Mouse (Mus musculus) liver (tissue): Measurements from ENCODE around the gene Barx1.

ENCODE experiments used
- DNase-seq: peaks from one replicate; pipeline ENCODE4 v3.0.0-alpha.2; 2020; ENCODE audit warnings: mixed read lengths

The Barx1 gene

DNA sequence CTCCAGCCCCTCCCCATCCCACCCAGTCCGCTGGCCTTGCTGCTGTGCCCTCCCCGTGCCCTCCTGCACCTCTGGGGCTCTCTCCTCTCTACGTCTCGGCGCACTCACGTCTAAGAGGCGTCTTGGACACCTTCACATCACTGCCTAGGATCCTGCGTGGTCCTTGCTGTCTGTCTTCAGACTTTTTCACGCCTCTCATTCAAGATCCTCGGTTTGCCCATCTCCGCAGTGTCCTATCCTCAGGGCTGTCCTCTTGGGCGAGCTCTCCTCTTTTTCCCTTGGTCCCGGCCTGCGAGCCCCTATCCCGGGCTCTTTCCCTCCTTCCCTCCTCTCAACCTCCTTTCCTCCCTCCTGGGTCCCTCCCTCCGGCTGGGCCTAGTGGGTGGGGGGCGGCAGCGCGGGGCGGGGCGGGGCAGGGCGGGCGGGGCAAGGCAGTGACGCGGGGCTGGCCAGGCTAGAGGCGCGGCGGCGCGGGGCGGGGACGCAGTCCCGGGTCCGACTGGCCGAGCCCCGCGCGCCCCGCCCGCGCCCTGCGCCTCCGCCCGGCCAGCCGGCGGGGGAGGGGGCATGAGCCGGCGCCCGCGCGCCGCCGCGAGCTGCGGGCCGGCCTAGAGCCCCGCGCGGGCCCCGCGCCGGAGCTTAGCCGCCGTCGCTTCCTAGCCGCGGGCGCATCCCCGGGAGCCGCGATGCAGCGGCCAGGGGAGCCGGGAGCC, at the start of gene Barx1:
Gene Barx1 (plus strand): TSS at position 568 of the 713 bp plus-strand sequence.
- DNase-seq, result no peak

DNA sequence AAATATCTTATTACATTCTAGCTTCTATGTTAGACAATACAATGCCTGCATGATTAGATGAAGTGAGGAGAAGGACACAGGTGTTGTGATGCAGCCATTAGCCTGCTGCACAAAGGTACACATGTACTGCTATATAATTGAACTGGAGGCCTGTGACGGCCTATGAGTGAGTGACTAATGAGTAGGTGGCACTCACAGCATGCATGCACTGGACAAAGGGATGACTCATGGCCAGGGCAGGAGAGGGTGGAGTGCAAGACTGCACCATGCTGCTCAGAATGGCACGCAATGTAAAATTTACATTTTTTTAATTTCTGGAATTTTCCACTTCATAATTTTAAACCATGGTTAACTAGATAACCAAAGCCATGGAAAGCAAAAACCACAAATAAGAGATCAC, 48.3 kb upstream of the Barx1 start:
- DNase-seq, result no peak

DNA sequence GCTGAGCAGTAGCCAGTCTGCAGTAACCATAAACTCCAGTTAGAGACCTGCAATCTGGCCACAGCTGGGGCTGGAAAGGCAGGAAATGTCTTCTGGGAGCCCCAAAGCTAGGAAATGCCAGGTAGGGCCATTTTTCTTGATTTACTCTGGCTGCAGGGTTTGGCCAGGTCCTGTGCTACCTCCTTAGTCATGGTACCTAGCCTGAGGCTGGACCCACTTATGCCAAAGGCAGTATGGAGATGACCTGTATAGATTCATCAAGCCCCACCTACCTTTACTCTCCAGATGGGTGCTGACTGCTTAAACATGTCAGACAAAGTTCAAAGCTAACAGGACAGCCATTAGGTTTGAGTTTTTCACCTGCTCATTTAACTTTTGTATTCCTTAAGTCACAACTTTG, 45.0 kb upstream of the Barx1 start:
- DNase-seq, result no peak

DNA sequence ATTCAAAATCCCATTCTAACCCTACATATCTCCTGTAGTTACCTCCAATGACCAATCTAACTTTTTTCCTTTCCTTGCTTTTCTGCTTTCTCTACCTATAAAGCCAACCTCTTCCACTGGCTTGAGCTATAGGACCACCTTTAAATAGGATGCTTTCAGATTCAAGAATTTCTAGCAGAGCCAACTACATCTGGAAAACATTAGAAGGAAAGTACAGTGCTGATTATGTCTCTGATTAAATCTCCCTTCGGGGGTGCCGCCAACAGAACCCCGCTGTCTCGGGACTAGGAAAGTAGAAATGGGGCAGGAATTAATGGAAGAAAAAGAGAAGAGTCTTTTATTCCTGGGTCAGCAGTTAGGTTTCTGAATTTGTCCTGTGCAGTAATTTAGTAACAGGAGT, 43.9 kb upstream of the Barx1 start:
- DNase-seq, result no peak

DNA sequence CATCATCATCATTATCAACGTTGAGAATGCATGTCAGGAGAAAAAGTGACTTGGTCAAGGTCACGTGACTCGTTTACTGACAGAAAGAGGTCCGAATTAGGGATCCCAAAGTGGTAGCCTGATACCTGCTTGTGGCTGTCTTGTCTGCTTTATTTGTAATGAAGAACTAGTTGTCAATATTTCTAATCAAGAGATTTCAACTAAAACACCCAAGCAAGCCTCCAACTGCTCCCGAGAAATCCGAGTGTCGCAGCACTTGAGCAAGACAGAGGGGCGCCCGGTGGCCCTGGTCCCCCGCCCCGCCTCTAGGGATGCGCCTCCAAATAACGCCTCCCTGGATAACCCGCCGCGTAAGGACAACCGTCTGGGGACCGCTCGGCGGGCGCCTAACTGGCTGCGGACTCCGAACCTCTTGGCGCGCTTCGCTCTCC, 37.8 kb upstream of the Barx1 start:
- no peak for DNase-seq

DNA sequence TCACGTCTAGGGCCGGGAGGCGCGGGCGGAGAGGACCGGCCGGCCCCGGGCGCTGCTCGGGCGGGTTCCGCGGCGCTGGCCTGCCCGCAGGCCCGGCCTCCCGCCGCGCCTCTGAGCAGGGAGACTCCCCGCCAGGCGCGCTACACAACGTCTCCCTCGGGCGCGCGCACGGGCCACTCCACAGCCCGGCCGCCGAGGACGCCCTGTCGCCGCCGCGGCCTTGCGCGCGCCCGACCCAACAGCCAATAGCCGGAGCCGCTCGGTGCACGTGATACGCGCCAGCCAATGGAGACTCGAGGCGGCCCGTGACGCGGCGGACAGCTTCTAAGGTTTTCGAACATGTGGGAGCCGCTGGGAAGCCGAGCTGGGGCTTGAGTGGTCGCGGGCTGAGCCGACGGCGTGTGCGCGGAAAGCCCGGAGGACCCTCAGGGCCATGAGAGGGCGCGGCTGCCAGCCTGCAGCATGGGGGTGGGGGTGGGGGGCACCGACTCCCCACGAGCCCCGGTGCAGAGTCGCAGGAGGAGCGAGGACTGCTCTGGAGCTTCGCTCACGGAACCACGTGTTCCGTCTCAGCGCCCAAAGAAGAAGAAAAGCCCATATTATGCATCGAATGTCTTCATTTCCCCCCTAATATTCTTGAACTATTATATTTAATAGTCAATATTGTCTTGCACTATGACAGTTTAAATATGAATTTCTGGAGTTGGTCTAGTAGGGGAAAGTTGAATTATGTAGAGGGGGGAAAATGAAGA, 37.2 kb upstream of the Barx1 start, which contains the start of gene Ptpdc1:
Gene Ptpdc1 (minus strand): TSS at position 232 of the 752 bp plus-strand sequence.
- peak; percentile 88 for DNase-seq

DNA sequence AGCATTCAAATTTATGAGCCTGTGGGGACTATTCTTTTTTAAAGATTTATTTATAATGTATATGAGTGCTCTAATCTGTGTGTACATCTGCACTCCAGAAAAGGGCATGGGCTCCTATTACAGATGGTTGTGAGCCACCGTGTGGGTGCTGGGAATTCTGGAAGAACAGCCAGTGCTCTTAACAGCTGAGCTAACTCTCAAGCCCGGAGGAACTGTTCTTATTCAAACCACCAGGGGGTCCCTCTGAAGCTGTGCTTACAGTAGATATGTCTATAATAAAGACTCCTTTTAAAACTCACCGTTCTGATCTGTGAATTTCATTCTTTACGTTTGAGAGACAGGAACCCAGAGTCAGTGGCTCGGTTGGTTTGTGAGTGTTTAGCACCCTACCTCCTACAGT, 31.1 kb upstream of the Barx1 start:
- no peak for DNase-seq

DNA sequence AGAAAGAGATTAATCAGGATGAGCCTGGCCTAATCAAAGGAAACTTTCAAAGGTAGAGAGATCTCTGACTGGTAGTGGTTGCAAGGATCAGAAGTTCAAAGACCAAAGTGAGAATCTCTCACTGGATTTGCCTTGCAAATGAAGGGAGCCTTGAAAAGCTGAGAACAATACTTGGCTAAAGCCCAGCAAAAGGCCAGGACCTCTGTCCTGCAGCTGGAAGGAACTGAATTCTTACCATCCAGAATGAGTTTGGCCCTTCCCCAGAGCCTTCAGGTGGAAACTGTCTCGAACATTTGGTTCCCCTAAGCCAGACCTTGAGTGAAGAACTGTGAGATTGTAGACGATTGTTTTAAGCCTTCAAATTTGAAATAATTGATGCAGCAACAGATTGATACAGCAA, 25.1 kb upstream of the Barx1 start:
- no peak for DNase-seq

DNA sequence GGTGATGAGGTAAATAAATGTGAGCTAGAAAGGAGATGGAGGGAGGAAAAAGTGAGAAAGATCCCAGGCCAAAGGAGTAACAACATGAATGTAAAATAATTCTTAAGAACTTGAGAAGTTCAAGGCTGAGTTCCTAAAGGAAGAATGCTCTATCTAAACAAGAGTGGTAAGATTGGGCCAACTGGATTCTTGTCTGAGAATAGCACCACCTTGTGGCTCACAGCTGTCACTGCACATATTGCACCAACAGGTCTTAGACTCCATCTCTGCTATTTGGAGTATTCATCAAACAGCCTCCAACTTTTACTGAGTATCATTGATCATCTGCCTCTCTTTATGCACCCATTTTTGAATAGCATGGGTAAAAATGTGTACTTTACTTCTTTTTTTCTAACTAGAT, 23.2 kb upstream of the Barx1 start:
- DNase-seq, result peak; percentile 28

DNA sequence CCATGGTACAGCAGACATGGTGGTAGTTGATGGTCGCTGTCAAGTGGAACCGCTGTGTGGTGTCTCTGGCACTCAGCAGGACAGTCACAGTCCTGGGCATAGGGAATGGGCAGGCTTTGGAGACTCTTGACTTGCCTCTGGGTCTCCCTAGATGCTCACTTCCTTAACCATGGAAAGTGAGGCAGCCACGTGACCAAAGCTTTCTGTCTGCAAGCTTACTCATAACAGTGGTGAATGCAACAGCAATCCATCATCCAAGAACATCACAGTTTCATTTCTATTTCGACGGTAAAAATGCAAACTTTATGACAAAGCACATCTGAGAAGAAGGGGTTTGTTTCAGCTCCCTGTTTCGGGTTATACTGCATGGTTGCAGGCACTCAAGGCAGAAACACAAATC, 19.7 kb upstream of the Barx1 start:
- DNase-seq, result no peak

DNA sequence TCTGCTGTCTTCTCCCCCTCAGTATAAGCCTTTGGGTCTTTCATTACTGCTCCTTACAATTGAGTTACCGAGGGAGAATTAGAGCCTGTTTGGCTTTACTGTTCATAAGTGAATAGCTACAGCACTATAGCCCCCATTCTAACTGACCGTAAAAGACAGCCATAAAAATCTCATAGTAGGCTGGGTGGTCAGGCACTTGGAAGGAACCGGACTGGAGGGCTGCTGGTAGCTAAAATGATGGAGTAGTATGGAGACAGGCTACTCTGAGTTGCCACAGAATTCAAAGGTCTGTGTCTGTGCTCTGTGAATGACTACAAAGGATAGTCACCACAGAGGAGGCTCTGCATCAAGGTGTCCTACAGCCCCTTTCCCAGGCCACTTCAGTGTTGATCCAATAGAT, 18.8 kb upstream of the Barx1 start:
- no peak for DNase-seq

DNA sequence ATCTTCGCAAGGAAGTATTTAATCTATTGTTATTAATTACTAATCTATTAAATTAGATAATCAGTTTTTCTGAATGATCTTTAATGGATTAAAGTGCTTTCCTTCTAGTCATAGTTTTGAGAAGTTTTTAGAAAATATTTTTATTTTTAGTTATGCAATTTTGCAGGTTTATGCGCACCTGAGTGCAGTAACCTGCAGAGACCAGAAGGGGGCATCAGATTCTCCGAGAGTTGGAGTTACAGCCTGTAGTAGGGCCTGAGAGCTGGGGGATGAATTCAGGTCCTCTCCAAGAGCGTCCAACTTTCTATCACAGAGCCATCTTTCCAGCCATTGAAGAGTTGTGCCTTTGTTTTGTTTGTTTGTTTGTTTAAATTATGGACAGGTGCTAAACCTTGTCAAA, 16.1 kb upstream of the Barx1 start:
- no peak for DNase-seq

DNA sequence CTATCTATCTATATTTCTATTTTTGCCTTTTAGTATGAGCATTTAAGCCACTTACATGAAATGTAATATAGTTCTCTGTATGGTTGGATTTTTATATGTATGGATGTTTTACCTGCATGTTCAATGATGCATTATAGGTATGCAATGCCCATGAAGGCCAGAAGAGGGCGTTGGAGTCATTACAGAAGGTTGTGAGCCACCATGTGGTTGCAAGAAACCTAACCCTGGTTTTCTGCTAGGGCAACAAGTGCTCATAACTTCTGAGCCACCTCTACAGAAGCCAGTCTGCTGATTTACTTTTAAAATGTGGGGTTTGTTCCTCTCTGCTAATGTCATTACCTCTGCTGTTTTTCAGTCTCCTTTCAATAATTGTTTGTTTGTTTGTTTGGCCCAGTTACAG, 12.2 kb upstream of the Barx1 start:
- peak; percentile 43 for DNase-seq

DNA sequence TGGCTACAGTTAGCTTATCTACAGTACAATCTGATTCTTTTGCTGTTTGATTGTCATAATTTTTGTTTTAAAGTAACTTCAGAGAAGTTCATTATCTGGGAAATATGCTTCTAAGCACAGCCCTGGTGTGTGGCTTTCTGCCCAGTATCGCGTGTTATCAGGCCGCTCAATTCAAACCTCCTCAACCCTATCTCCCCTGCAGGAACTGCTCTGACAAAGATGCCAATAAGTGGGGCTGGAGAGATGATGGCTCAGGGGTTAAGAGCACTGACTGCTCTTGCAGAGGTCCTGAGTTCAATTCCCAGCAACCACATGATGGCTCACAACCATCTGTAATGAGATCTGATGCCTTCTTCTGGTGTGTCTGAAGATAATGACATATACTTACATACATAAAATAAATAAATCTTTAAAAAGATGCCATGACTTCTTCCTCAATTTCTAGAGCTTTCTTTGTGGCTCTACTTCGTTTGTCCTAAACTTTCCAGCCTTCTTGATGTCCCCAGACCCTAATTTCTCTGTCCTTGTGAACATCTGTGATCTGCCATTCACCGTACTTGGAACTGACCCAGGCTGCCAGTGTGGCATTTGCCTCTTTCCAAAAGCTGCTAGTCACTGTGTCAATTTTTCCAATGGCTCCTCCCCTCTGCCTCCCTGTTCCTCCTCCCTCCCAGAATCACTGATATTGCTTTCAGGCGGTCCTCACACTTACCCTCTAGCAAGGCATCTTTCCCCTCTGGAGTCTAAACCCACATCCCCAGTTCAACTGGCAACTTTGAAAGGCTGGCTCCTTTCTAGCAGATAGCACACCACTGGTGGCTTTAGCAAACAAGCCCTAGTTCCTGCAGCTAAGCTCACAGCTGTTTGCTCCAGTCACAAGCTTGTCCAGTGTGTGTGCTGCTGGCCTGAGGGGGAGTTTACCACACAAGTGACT, 11.4 kb upstream of the Barx1 start:
- peak; percentile 65 for DNase-seq

DNA sequence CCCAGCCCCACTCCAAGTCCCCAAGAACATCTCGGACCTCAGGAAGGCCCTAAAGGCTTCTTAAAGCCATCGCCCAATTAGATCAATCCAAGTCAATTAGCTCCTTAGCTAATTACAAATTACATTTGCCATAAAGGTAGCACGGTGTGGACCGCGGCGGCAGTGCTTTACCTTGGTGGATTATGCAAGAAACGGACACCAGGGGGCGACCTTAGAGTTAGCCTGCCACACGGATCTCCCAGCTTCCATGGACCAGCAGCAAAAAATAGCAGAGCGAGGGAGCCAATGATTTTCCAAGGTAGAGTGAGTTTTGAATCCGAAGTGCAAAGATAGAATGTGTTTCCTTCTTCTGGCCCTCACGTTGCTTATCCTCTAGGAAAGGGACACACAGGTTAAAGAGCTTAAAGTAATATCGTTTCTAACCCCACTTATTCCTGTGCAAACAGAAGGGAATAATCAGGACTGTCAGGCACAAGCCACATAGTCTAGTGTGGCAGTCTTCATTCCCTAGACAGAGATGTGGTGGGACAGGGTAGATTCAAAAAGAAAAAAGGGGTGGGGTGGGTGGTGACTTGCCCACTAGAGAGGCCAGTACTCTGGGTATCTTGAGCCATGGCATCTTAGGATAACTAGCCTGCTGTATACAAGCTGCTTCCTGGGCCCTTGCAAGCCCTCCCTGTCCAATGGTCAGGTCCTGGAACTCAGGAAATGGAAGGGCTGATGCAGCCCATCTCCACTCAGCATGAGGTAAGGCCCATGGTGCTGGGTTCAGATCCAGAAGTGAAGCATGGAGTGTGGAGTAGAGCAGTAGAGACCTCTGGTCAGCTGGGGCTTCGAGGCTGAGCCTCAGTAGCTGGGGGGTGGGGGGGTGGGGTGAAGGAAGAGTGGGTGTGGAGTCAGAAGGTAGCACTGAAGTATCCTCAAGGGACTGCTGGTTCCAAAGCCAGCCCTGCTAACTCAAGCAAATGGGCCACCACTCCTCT, 8.7 kb upstream of the Barx1 start:
- DNase-seq, result peak; percentile 62

DNA sequence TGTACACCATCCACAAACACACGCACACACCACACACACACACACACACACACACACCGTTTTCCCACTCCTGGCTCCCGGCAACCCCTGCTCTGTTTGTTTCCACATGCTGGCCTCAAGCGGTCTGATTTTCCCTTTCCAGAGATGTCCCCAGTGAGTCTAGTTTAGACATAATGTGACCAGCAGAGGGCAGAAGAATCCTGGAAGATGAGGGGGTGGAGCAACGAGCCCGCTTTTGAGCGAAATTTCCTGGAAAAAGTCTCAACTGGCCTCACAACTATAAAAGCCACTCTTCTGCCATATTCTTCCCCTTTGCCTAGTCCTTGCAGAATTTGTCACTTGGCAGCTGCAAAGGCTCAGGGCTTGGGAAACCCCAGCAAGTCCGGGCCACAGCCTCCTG, 7.2 kb upstream of the Barx1 start:
- peak; percentile 38 for DNase-seq

DNA sequence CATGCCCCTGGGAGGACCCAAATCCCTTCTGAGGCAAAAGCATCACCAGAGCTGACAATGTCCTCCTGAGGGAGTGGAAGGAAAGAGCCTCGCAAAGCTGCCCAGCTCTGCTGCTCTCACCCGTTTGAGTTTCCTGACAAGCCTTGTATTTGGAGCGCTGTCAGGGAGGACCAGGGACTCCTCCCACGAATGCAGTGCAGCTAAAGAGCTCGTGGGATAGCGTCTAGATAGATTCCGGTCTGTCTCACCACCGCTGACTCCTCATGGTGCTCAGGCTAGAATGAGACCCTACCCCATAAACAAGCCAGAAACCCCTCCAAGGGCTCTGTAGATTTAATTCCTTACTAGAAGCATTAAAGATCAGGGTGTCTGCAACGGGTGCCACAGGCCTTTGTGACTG, 5.0 kb upstream of the Barx1 start:
- no peak for DNase-seq

DNA sequence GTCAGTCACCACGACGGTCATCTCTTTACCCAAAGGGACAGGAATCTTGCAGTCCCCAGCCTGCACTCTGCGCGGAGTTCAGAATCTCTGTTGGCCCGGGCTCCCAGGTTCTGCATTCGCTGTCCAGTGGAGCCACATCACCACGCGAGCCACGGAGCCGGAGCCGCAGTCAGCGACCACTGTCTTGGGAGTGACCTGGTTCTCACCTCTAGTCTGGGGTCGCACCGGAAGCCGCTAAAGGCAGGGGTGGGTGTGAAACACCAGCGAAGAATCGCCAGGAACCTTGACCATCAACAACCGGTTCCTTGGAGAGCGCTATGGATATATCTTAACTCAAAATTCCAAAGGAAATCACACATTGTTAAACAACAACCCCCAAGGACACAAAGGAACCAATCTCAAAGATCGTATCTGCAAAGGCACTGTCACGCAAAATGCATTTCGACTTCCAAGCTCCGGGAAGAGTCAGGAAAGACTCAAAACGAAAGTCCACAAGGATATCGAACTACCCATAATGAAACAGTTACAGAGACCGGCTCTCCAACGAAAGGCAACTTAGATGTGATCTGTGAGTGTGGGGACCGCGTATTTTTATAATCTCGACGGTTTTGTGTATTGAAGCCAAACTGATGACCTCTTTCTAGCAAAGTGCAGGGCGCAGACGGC, 4.1 kb upstream of the Barx1 start:
- no peak for DNase-seq

DNA sequence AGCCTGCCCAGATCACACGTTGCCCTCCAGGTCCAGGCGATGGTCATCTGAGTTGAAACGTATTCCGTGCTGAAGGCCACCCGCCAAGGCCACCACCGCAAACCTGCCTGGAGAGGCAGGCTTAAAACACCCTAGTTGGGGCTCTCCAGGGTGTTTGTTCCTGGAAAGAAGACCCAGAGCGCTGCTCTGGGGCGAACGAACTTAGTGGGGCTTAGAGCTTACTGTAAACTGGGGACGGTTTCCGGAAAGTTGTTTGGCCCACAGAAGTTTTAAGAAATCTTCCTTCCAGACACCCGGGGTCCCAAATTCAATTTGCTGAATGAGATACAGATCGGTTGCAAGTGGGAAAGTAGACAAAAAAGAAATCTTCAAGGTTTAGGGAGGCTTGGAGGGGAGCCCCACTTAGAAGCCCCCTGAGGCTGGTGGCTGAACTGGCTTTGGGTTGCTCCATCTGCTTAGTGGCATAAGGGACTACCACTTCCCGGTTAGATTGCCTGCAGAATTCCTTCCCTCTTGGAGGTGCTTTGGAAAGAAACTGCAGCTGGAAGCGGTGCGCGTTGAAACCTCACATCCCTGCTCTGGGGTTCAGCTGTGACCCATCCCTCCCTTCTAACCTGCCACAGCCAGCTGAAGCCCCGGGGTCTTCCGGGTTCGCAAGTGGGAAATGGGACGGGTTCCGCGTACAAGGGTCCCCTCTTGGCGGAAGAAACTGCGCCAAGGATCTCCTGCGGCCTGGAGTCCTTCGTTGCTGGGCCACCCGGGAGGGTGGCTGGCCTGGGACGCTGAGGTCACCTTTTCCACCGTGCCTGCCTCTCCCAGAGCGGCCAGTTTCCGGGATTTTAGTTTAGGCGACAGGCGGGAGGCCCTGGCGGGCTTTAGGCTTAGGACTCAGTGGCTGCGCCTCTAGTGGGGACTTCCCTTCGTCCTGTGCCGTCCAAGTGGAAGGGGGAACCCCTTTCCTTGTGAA, 3.3 kb upstream of the Barx1 start:
- no peak for DNase-seq

DNA sequence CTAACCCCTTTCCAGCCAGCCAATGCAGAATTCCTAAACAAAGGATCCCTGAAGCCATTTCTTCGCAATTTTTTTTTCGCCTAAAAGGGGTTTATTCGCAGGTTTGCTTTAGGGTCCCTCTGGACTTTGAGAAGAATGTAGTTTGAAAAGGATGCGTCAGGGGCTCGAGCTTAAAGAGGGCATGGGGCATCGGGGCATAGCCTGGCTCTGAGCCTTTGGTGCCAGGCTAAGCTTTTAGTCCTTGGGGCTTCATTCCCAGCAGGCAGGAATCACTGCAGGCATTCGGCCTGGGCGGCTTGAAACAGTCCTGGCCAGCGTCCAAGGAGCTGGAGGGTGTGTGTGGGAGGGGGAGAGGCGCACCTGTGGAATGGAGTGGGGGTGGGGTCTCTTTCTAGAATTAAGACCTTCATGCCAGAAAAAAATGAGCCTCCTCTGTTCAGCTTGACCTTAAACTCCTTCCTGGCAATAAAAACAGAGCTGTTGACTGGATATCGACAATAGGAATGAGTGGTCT, 2.5 kb upstream of the Barx1 start:
- no peak for DNase-seq
